Mouse (Mus musculus): Measurements from ENCODE around the gene Sspo.
"Not testable (repeated sequence)": the region's sequence is repeated elsewhere in the genome, so short reads cannot be mapped to it uniquely, and the experiment has no call there.

The Sspo gene

GRCm38 (mm10) chr6:48491361-48491760 lies 43.3 kb downstream of the Sspo start:
- peak; percentile 11 for DNase-seq

DNA sequence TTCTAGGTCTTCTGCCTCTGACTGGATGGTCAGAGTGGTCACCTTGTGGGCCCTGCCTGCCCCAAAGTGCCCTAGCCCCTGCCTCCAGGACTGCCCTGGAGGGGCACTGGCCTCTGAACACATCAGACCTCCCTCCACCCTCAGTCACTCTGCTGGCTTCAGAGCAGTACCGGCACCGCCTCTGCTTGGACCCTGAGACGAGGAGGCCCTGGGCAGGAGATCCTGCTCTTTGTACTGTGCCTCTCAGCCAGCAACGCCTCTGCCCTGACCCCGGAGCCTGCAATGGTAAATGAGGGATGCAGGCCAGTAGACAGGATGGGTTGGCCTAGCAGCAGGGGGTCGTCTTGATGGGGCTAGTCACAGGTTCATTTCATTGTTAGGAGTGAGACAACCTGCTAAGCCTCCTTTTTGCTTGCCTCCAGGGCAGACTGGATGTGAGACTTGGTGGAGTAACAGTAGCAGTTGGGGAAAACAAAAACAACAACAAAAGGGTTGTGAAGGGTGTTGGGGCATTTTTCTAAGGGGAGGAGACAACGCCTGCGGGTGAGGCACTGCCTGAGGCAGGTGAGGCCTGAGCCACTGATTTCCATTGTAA lies 45.2 kb downstream of the Sspo start:
- DNase-seq, result peak; percentile 63

- peak; percentile 61 for DNase-seq
Measured at GRCm38 (mm10) chr6:48497521-48497920, 49.5 kb downstream of the Sspo start.

DNA sequence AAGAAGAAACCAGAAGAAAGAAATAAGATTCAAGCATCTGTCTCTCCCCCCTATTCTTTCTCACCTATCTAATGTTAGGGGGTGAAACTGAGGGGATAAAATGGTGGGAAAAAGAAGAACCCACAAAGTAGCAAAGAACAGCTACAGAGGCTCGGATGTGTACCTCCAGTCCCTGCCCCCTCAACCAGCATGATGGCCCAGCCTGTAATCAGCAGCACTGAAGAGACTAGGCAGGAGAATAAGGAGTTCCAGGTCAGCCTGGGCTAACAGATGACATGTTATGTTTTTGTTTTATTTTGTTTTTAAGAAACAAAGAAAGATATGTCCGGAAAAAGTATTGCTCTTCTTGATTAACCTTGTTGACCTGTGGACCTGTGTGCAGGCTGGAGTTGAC lies 55.8 kb downstream of the Sspo start:
- no peak for DNase-seq

DNA sequence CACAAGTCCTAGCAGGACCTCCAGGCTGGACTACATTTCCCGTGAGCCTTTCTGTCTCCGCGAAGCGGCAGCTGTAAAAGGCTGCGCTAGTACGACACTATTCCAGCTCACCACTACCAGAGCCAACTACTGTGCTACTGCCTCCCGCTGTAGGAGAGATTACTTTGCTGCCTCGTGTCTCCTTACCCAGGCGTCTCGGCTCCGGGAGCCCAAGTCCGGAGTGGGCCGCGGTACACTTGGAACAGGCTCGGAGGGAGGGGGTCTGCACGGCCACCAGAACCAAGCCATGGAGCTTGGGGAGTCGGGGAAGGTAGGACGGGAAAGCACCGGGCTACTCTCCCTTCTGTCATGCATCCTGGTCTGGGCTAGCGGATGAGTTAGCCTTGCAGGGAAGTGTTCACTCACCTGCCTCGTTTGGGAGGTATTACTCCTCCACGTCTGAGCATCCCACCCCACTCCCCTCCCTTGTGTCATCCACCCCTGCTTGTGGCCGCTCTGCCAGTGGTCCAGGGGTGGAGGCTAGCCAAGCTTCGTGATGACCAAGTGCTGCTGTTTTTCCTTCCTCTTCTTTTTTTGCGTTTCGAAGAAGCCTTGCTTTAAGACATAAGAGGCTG lies 56.3 kb downstream of the Sspo start:
- DNase-seq, result peak; percentile 81

GRCm38 (mm10) chr6:48508087-48508486 lies 60.1 kb downstream of the Sspo start:
- DNase-seq, result no peak

GRCm38 (mm10) chr6:48510426-48510825 lies 62.4 kb downstream of the Sspo start:
- no peak for DNase-seq

DNA sequence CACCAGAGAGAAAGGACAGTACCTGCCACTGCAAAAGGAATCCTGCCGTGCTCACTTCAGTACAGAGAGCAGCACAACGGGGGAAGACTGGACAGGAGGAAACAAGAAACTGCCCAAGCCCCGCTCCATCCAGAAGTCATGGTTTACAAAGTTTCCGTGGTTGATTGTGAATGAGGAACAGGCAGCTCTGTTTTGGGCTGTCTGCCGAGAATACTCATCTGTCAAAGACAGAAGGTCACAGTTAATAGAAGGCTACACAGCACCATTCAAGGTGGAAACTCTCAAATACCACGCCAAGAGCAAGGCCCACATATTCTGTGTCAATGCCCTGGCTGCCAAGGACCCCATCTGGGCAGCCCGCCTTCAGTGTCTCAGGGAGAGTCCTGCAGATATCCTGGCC lies 63.8 kb downstream of the Sspo start:
- DNase-seq, result no peak

- not testable (repeated sequence) for DNase-seq
Measured at GRCm38 (mm10) chr6:48524882-48525281, 76.9 kb downstream of the Sspo start.

GRCm38 (mm10) chr6:48527901-48528300 lies 79.9 kb downstream of the Sspo start:
- DNase-seq, result no peak

GRCm38 (mm10) chr6:48529261-48529660 lies 81.2 kb downstream of the Sspo start:
- no peak for DNase-seq

DNA sequence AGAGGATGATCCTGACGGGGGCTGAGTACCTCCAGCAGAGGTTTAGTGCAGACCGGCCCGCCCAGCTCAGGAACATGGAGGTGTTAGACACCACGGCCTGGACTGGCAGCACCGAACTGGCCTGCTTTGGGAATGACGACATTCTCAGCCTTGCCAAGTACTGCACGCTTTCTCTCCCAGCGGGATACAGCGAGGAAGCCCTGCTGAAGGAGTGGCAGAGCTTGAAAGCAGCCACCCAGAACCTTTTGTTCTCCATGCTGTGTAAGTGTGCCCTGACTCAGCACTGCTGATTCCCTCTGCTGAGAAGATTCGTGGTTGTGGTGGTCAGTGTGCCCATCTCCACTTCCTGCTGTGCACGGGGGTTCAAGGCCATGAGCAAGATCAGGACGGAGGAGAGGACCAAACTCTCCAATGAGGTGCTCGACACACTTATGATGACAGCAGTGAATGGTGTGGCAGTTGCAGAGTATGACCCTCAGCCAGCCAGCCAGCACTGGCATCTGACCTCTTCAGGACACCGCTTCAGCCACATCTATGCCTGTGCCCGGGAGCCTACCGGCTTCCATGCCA lies 81.9 kb downstream of the Sspo start:
- no peak for DNase-seq

DNA sequence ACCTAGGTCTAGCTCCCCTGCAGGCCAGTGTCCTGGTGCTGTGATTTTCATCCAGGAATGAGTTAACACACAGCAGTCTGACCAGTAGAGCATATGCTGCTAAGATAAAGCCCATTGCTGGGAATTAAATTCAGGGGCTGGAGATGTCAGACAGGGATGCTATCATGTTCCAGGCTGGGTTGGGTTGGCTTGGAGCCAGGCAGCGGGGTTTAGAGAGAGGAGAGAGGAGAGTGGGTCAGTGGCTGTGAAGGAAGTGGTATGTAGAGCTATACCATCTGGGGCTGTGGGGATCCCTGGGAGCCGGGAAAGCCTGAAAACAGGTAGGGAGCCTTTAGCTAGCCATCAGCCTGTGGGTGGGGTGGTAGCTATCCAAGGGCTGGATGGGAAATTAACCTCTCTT lies 82.8 kb downstream of the Sspo start:
- no peak for DNase-seq

- DNase-seq, result no peak
Measured at GRCm38 (mm10) chr6:48533475-48533874, 85.4 kb downstream of the Sspo start.

DNA sequence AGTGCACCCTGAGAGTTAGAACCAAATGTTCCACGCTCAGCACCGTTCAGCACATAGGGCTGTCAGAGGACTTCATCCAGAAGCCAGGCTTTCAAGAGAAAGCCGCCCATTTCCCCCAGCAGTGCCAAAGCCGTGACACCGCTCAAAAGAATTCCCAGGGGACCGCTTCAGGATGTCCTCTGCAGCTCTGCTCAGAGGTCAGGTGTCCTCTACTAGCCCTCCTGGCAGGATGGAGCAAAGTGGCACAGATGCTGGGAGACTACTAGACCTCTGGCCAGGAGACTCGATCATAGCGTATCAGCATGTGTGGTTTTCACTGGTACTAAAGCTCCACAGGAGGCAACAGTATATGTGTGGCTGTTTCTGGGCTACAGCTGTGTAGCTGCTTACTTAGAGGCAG lies 86.9 kb downstream of the Sspo start:
- no peak for DNase-seq

GRCm38 (mm10) chr6:48536091-48536490 lies 88.1 kb downstream of the Sspo start:
- no peak for DNase-seq

GRCm38 (mm10) chr6:48537105-48537954 lies 89.3 kb downstream of the Sspo start, which contains the start of gene Atp6v0e2:
Atp6v0e2 (plus strand) TSS chr6:48537615.
- peak; percentile 81 for DNase-seq

DNA sequence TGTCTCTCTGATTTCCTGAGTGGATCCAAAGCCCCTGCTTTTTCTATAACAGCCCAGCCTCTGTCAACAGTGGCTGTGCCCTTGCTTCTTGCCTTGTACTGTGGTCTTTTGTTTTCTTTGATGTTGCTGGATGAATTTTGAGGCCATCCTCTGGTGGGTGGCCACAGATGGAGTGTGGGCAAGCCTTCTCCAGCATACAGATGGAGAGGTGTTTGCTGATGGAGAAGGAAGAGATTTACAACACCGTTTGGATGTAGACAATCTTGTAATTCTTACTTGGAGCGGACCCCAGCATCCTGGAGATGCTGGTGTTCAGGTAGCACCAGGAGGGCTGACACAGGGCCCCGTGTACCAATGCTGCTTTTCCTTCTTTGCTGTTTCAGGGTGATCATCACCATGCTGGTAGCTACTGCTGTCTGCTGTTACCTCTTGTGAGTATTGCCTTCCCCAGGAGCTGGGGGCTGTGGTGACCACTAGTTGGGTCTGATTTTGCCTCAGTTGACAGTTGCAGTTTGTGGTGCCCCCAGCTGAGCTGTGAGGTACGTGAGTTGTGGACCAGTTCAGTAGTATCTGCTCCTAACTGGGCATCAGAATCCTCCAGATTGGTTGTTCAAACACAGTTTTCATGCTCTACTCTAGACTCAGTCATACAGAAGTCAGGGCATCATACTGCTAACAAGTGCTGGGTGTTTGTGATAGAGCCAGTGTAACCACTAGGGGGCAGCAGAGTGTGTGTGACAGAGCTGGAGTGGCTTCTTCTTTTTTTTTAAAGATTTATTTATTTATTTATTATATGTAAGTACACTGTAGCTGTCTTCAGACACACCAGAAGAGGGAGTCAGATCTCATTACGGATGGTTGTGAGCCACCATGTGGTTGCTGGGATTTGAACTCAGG lies 91.1 kb downstream of the Sspo start:
- peak; percentile 69 for DNase-seq

GRCm38 (mm10) chr6:48539860-48540259 lies 91.8 kb downstream of the Sspo start:
- DNase-seq, result no peak

DNA sequence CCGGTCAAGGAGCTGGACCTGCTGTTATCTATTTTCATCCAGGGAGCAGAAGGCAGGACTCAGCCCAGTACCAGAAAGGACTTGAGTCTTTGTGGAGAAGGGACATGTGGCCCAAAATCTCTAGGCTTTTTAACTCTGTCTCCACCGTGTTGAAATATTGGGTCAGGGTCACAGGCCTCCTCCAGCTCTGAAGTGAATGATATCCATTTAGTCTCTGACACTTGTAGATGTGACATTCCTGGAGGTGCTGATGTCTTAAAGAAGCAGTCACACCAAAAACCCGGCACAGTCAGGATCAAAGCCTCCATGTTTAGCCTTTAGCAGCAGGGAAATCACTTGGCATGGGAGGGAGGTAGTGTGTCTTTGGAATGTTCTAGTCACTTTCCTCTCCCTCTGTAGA lies 92.7 kb downstream of the Sspo start:
- no peak for DNase-seq

GRCm38 (mm10) chr6:48541560-48542450 lies 93.8 kb downstream of the Sspo start:
- peak; percentile 29 for DNase-seq

GRCm38 (mm10) chr6:48542631-48543030 lies 94.6 kb downstream of the Sspo start:
- no peak for DNase-seq
